Mouse (Mus musculus) intestine, postnatal 0 days (tissue): Measurements from ENCODE around the gene Mfsd12. TPM values are rescaled to one million over a fixed set of nuclear protein-coding genes. Genes with fewer than 3 reads are reported as not detected.

Experiments used
- ATAC-seq: fragments of 200-750 bp; cut with Nextera tagmentation; 2 replicates; pipeline ENCODE4 v1.8.0; 2017; ENCODE audit warnings: mild to moderate bottlenecking, moderate TSS enrichment, moderate library complexity
- H3K27ac ChIP-seq: fragments of 300-500 bp; sonication (generic); 2 replicates; pipeline ENCODE4 v1.5.1; 2014; ENCODE audit warnings: mild to moderate bottlenecking, low read depth, low read length, moderate library complexity
- H3K27me3 ChIP-seq: fragments of 300-500 bp; sonication (generic); replicated peaks from 2 replicates; pipeline ENCODE4 v1.6.1; 2014; ENCODE audit warnings: low read length, mixed read lengths; ENCODE audit not compliant: control insufficient read depth, insufficient read depth
- H3K36me3 ChIP-seq: fragments of 300-500 bp; sonication (generic); 2 replicates; pipeline ENCODE4 v1.6.1; 2014; ENCODE audit warnings: mild to moderate bottlenecking, moderate library complexity; ENCODE audit not compliant: control insufficient read depth, insufficient read depth
- H3K4me1 ChIP-seq: fragments of 300-500 bp; sonication (generic); replicated peaks from 2 replicates; pipeline ENCODE4 v1.6.1; 2014; ENCODE audit warnings: antibody characterized with exemption, low read length, mixed read lengths; ENCODE audit not compliant: control insufficient read depth, insufficient read depth
- H3K4me2 ChIP-seq: fragments of 300-500 bp; sonication (generic); replicated peaks from 2 replicates; pipeline ENCODE4 v1.6.1; 2014; ENCODE audit warnings: low read depth, mild to moderate bottlenecking, moderate library complexity
- H3K4me3 ChIP-seq: fragments of 300-500 bp; sonication (generic); 2 replicates; pipeline ENCODE4 v1.5.1; 2014; ENCODE audit warnings: low read depth, low read length
- H3K9ac ChIP-seq: fragments of 300-500 bp; sonication (generic); 2 replicates; pipeline ENCODE4 v1.6.1; 2014; ENCODE audit warnings: mild to moderate bottlenecking, low read depth, low read length
- H3K9me3 ChIP-seq: fragments of 300-500 bp; sonication (generic); 2 replicates; pipeline ENCODE4 v1.6.1; 2016; ENCODE audit warnings: mixed run types; ENCODE audit not compliant: control insufficient read depth
- CTCF ChIP-seq: sonication (generic); IDR thresholded peaks from 2 replicates; pipeline ENCODE4 v1.5.1; 2016; ENCODE audit warnings: low read depth, mild to moderate bottlenecking, control low read depth, antibody characterized with exemption, moderate library complexity
- WGBS: fragments of 180-500 bp; shearing (Covaris S2); extraction: QIAGEN DNeasy Blood & Tissue Kit; methylation state at CpG from one replicate; pipeline ENCODE4 v1.1.7; 2014; 5-methylcytosine and 5-hydroxymethylcytosine counted together
- microRNA-seq: library from miRNA; unstranded; fragments of <30 nt; microRNA quantifications from one replicate; pipeline ENCODE4, GENCODE M21; 2016
- polyA plus RNA-seq: library from polyadenylated mRNA; unstranded; fragments of >200 nt; fragmentation: Nextera tagmentation; extraction: Ambion mirVana; gene quantifications from 2 replicates; pipeline ENCODE4 v1.2.1, GENCODE M21; 2015

Mfsd12 gene
- polyA plus RNA-seq, 1 experiment from 2014 or later = 29.6 TPM

DNA sequence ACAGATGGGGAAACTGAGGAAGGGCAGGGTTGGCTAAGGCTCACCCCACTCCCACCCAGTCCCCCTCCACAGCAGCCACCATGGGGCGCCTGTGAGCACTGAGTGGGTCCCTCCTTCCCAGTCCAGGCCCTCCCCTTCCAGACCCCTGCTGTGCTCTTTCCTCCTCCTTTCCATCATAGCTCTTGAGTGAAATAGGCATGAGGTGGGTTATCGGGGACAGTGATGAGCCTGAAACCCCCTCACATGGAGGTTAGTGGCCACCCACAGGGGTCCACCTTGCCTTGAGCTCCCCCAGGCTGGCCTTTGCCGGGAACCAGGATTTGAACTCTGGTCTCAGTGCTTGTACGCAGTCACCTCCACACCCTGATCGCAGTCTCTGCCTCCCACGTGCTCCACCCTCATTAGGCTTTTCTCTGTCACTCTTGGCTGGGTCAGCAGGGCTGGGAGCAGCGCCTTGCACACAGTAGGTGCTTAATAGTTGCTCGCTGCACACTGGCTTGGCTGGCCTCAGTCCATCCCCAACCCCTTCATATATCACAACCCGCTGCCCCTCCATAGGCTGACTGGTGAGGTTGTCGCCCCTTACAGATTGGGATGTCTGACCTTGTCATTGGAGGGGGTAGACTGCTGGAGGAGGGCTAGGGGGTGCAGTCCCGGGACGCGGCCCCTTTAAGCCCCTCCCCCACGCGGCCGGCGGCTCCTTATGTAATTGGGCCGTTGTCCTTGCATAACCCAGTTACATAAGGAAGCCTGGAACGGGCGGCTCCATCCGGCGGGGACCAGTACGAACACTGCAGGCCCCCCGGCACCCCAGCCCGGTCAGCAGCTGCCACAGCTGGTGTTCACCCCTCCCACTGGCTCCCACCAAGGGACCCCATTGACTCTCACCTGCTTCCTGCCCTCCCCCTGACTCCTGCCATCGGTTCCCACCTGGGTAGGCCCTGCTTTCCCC is 56.3 kb downstream of the Mfsd12 start:
- H3K27me3 ChIP-seq = no peaks in the 10 kb centered on the region
- ATAC-seq = peak; percentile 16; the same call in 1 of the 2 replicates
- H3K27ac ChIP-seq = peak overlapping the region; percentile 51
- peak overlapping the region; percentile 48 for H3K4me2 ChIP-seq
- no peak overlapping the region for H3K9ac ChIP-seq
- peak; percentile 36 for TF ChIP-seq CTCF
- no peak overlapping the region for H3K4me3 ChIP-seq
- WGBS = 29% methylated on average over 26 of the region's 26 CpGs
- H3K9me3 ChIP-seq = no peaks in the 10 kb centered on the region
- H3K36me3 ChIP-seq = no peaks in the 10 kb centered on the region
- H3K4me1 ChIP-seq = peaks cover 22% of the 10 kb centered on the region

DNA sequence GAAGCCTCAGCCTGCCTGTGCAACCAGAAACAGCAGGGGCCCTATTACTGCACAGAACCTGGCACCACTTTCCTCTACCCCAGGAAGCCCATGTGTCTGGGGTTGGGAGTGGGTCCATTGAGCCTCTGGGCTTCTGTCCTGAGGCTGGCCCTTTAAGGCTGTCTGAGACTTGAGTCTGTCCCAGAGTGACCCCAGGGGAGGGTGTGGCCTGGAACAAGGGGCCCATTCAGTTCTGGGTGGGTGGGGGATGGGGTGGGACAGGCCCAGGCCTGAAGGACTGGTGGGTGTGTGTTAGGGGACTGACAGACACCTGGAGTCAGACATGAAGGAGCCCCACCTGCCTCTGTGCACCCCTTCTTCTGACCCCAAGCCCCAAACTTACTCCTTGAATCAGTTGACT is 57.4 kb downstream of the Mfsd12 start:
- Histone ChIP-seq H3K4me1 (peaks cover 17% of the 10 kb centered on the region), H3K4me3 (no peak overlapping the region), H3K36me3 (no peaks in the 10 kb centered on the region), H3K27ac (peak overlapping the region; percentile 7; the same call in 1 of the 2 replicates), H3K4me2 (no peak overlapping the region), H3K9me3 (no peaks in the 10 kb centered on the region), H3K27me3 (no peaks in the 10 kb centered on the region), H3K9ac (no peak overlapping the region)
- TF ChIP-seq CTCF = no peak
- ATAC-seq = no peak; the same call in 1 of the 2 replicates

DNA sequence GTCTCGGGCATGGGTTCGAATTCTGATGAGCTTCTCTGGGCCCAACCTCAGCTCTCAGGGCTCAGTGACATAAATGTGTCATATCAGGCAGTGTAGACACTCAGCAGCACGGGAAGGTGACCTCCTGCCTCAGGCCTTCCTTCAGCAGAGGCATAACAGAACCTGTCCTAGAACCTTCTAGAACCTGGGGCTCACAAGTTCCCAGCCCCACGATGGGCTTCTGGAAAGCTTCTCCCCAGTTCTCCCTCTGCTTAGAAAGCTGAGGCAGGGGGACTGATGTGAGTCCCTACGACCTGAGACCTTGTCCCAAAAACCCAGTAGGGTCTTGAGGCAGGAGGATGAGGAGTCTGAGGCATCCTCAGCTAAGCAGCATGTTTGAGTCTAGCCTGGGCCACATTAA is 57.9 kb downstream of the Mfsd12 start:
- no peaks in the 10 kb centered on the region for H3K27me3 ChIP-seq
- H3K27ac ChIP-seq = no peak overlapping the region
- no peak overlapping the region for H3K4me3 ChIP-seq
- peaks cover 17% of the 10 kb centered on the region for H3K4me1 ChIP-seq
- H3K9me3 ChIP-seq = no peaks in the 10 kb centered on the region
- no peak overlapping the region for H3K4me2 ChIP-seq
- peaks cover 3% of the 10 kb centered on the region; the same call in 1 of the 2 replicates for H3K36me3 ChIP-seq
- ATAC-seq = no peak
- no peak for TF ChIP-seq CTCF
- H3K9ac ChIP-seq = no peak overlapping the region
- 76% methylated on average over 5 of the region's 5 CpGs for WGBS

Small RNAs within 50 kb of the gene (microRNA-seq; reads per million reads assigned to microRNA genes)
- not detected for gene Mir6913

Other genes starting within 250 kb of the Mfsd12 start
- gene Zbtb7a, start 222.3 kb upstream of the Mfsd12 start, polyA plus RNA-seq = 54.1 and 67.6 TPM in 2 replicates
- 32.8 and 36.5 TPM in 2 replicates for gene Pias4, start 189.6 kb upstream of the Mfsd12 start, polyA plus RNA-seq
- 286 and 316 TPM in 2 replicates for gene Eef2, start 180.9 kb upstream of the Mfsd12 start, polyA plus RNA-seq
- gene Dapk3, start 174.5 kb upstream of the Mfsd12 start, polyA plus RNA-seq = 50.5 and 53.4 TPM in 2 replicates
- 0.12 TPM in 2 replicates for gene 4930442H23Rik, start 173.6 kb upstream of the Mfsd12 start, polyA plus RNA-seq
- 0.08 and 0.10 TPM in 2 replicates for gene Nmrk2, start 155.4 kb upstream of the Mfsd12 start, polyA plus RNA-seq
- 0.90 and 1.1 TPM in 2 replicates for gene Atcay, start 126.7 kb upstream of the Mfsd12 start, polyA plus RNA-seq
- 3.2 and 3.4 TPM in 2 replicates for gene Zfr2, start 124.3 kb upstream of the Mfsd12 start, polyA plus RNA-seq
- 0.66 and 1.2 TPM in 2 replicates for gene Matk, start 104.6 kb upstream of the Mfsd12 start, polyA plus RNA-seq
- 268 and 287 TPM in 2 replicates for gene Mrpl54, start 90.6 kb upstream of the Mfsd12 start, polyA plus RNA-seq
- 75.2 and 75.4 TPM in 2 replicates for gene Apba3, start 90.5 kb upstream of the Mfsd12 start, polyA plus RNA-seq
- 43.2 and 43.4 TPM in 2 replicates for gene Tjp3, start 65.9 kb upstream of the Mfsd12 start, polyA plus RNA-seq
- gene Pip5k1c, start 64.5 kb upstream of the Mfsd12 start, polyA plus RNA-seq = 27.2 and 27.6 TPM in 2 replicates
- 14.7 and 15.0 TPM in 2 replicates for gene Cactin, start 36.4 kb upstream of the Mfsd12 start, polyA plus RNA-seq
- gene Tbxa2r, start 28.8 kb upstream of the Mfsd12 start, polyA plus RNA-seq = 9.8 and 10.7 TPM in 2 replicates
- gene Gipc3, start 14.2 kb upstream of the Mfsd12 start, polyA plus RNA-seq = 0.04 and 0.08 TPM in 2 replicates
- 99.8 and 111 TPM in 2 replicates for gene Hmg20b, start 7.0 kb upstream of the Mfsd12 start, polyA plus RNA-seq
- 0.85 and 1.5 TPM in 2 replicates for gene 4930404N11Rik, start 8.3 kb downstream of the Mfsd12 start, polyA plus RNA-seq
- 40.8 and 45.2 TPM in 2 replicates for gene Fzr1, start 21.0 kb downstream of the Mfsd12 start, polyA plus RNA-seq
- 54.0 and 59.4 TPM in 2 replicates for gene Dohh, start 26.9 kb downstream of the Mfsd12 start, polyA plus RNA-seq
- 0.76 and 1.1 TPM in 2 replicates for gene Gm48551, start 27.0 kb downstream of the Mfsd12 start, polyA plus RNA-seq
- 0.31 TPM in 1 of 2 replicates, not detected in the other for gene Gm48552, start 31.5 kb downstream of the Mfsd12 start, polyA plus RNA-seq
- gene Smim24, start 35.6 kb downstream of the Mfsd12 start, polyA plus RNA-seq = 1,233 and 1,333 TPM in 2 replicates
- gene Nfic, start 98.1 kb downstream of the Mfsd12 start, polyA plus RNA-seq = 29.2 and 35.1 TPM in 2 replicates
- gene Celf5, start 125.2 kb downstream of the Mfsd12 start, polyA plus RNA-seq = 0.76 and 1.0 TPM in 2 replicates
- 58.6 and 61.1 TPM in 2 replicates for gene Ncln, start 138.9 kb downstream of the Mfsd12 start, polyA plus RNA-seq
- gene S1pr4, start 142.6 kb downstream of the Mfsd12 start, polyA plus RNA-seq = 0.50 and 0.74 TPM in 2 replicates
- gene Gna15, start 166.7 kb downstream of the Mfsd12 start, polyA plus RNA-seq = 0.64 and 0.78 TPM in 2 replicates
- gene Gna11, start 187.7 kb downstream of the Mfsd12 start, polyA plus RNA-seq = 188 and 195 TPM in 2 replicates
- 528 and 536 TPM in 2 replicates for gene Aes, start 202.0 kb downstream of the Mfsd12 start, polyA plus RNA-seq
- gene Tle2, start 217.1 kb downstream of the Mfsd12 start, polyA plus RNA-seq = 3.0 and 5.2 TPM in 2 replicates
- 3.9 and 4.2 TPM in 2 replicates for gene Tle6, start 243.6 kb downstream of the Mfsd12 start, polyA plus RNA-seq
- 0.18 and 0.20 TPM in 2 replicates for gene BC025920, start 248.8 kb downstream of the Mfsd12 start, polyA plus RNA-seq